Mouse (Mus musculus): ENCODE results near the gene Flrt2. TPM values are rescaled to one million over a fixed set of nuclear protein-coding genes. Genes with fewer than 3 reads are reported as not detected.
"Not testable (repeated sequence)": the region's sequence is repeated elsewhere in the genome, so short reads cannot be mapped to it uniquely, and the experiment has no call there.

Gene Flrt2
- polyA plus RNA-seq (2015; fragmentation: Nextera tagmentation; extraction: Ambion mirVana): 28.5 and 32.5 TPM in 2 replicates

DNA sequence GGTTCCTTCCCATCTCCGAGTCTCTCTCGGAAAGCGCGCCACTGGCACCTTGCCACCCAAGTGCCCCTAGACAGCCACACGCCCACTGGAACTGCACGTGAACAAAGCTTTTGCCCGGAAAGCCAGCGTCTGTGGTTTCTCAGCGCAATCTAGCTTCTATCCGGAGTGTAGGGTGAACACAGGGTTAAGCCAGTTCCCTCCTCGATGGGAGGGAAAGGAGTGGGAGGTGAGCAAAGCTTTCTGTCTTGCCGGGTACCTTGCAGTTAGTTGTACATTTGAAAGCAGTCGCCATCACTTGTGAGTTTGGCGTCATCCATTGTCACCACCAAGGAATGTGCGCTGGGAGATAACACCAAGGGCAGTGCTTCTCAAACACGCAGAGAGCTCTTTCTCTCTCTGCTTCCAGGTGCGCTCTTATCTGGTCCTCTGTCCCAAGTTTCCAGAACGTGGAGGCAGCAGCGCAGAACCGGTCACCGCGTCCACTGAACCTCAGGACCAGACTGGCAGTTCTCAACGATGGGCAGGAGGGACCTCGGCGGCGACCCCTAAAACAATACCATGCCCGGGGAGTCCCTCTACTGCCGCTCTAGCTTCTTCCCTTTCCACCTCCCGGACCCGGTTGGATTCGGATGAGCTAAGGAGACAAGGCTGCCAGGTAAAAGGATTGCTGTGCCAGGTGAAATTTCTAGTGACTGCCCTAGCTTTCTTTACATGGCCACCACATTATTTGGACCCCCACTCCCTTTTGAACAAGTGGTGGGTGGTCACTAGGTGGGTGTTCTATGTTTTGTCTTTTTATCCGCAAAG is at the start of gene Flrt2:
Flrt2 (plus strand) TSS at position 266 of the 807 bp plus-strand sequence.
- peak within 1 kb of the TSS; percentile 63 for H3K9ac ChIP-seq (replicated peaks; ENCODE audit: low read length)
- H3K4me2 ChIP-seq (replicated peaks; ENCODE audit: low read depth, low read length): peak within 1 kb of the TSS; percentile 93
- H3K36me3 ChIP-seq (ENCODE audit: insufficient read depth, low read length): no peaks in the 10 kb centered on the region
- H3K9me3 ChIP-seq (ENCODE audit: low read length): no peaks in the 10 kb centered on the region
- H3K27ac ChIP-seq (ENCODE audit: low read length): no peak within 1 kb of the TSS
- 0% methylated on average over 32 of the region's 32 CpGs for WGBS
- no peak for ATAC-seq (ENCODE audit: low FRiP score, low TSS enrichment)
- H3K4me3 ChIP-seq (ENCODE audit: low read length): peak within 1 kb of the TSS; percentile 74
- H3K27me3 ChIP-seq (ENCODE audit: insufficient read depth, low read length): 0 out of 2 replicates have a peak, but pooled peaks cover 3% of the 10 kb centered on the region
- H3K4me1 ChIP-seq (ENCODE audit: insufficient read depth, low read length): peaks cover 42% of the 10 kb centered on the region

DNA sequence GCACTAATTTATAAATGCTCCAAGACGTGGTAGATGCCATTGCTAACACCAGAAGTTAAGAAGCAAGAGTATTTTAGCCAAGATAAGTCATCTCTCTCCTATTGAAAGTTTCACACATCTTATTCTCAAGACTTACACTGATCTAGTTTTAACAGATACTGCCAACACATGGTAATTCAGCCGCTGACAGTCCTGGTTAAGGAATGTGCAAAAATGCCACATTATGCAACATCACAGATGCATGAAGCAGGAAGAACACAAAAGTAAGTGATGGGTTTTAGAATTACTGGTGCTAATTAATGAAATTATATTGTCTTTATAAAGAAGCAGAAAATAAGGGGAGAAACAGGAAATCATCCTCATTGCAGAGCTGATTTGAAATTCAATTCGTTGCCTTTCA is 49.8 kb upstream of the Flrt2 start:
- Histone ChIP-seq H3K4me2 (replicated peaks; ENCODE audit: low read depth, low read length) (no peak overlapping the region), H3K4me1 (ENCODE audit: insufficient read depth, low read length) (no peaks in the 10 kb centered on the region), H3K9ac (replicated peaks; ENCODE audit: low read length) (no peak overlapping the region), H3K9me3 (ENCODE audit: low read length) (no peaks in the 10 kb centered on the region), H3K27ac (ENCODE audit: low read length) (no peak overlapping the region), H3K4me3 (ENCODE audit: low read length) (no peak overlapping the region), H3K27me3 (ENCODE audit: insufficient read depth, low read length) (no peaks in the 10 kb centered on the region), H3K36me3 (ENCODE audit: insufficient read depth, low read length) (no peaks in the 10 kb centered on the region)
- 65% methylated on average over 3 of the region's 3 CpGs for WGBS
- ATAC-seq (ENCODE audit: low FRiP score, low TSS enrichment): no peak

DNA sequence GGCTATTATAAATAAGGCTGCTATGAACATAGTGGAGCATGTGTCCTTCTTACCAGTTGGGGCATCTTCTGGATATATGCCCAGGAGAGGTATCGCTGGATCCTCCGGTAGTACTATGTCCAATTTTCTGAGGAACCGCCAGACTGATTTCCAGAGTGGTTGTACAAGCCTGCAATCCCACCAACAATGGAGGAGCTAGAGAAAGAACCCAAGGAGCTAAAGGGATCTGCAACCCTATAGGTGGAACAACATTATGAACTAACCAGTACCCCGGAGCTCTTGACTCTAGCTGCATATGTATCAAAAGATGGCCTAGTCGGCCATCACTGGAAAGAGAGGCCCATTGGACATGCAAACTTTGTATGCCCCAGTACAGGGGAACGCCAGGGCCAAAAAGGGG is 44.8 kb upstream of the Flrt2 start:
- H3K36me3 ChIP-seq (ENCODE audit: insufficient read depth, low read length); H3K27ac ChIP-seq (ENCODE audit: low read length); H3K4me2 ChIP-seq (replicated peaks; ENCODE audit: low read depth, low read length); H3K9me3 ChIP-seq (ENCODE audit: low read length); H3K9ac ChIP-seq (replicated peaks; ENCODE audit: low read length); H3K4me1 ChIP-seq (ENCODE audit: insufficient read depth, low read length); H3K27me3 ChIP-seq (ENCODE audit: insufficient read depth, low read length); H3K4me3 ChIP-seq (ENCODE audit: low read length); ATAC-seq (ENCODE audit: low FRiP score, low TSS enrichment): not testable (repeated sequence)
- 88% methylated on average over 1 of the region's 6 CpGs for WGBS

DNA sequence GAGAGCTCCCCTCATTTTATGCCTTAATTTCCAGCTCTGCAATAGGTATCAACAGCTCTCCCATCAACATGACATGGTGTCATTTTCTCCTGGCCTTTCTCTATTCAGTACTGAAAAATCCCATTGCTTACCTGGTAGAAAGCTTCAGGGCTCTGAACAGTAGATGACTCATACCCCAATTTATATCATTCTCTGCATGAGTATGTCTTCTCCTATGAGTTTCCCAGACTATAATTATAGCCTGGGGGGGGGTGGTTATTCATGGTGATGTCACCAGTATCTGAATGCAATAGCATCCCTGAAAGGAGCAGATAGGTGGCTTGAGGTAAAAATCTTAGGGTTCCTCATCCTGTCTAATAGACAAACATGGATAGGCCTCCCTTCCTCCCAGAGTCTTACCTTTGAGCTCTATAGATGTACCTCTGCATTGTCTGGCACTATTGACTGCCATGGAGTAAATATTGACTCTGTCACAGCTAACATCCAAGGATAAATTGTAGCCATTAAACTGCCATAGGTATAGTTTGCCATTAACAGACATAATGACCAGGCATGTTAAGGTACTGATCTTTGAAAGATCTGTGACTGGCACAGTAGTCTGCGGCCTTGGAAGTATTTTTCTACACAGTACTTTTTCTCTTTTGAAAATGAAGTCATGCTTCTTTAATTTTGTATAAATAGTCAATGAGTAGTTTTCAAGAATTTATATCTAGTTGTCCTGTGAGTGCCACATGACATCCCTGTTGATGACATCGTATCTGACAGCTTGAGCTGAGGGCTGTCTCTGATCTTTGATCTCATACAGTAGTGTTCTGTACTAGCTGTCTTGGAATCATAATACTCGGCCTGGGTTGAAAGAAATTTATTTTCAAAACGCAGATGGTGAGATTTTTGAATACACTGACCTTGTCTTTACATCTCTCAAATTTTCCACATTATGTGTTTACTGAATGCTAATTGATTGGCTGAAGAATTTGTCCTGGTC is 39.6 kb upstream of the Flrt2 start:
- Histone ChIP-seq H3K4me1 (ENCODE audit: insufficient read depth, low read length) (no peaks in the 10 kb centered on the region), H3K27me3 (ENCODE audit: insufficient read depth, low read length) (no peaks in the 10 kb centered on the region), H3K9ac (replicated peaks; ENCODE audit: low read length) (no peak overlapping the region), H3K36me3 (ENCODE audit: insufficient read depth, low read length) (no peaks in the 10 kb centered on the region), H3K9me3 (ENCODE audit: low read length) (no peaks in the 10 kb centered on the region), H3K27ac (ENCODE audit: low read length) (no peak overlapping the region), H3K4me3 (ENCODE audit: low read length) (no peak overlapping the region), H3K4me2 (replicated peaks; ENCODE audit: low read depth, low read length) (no peak overlapping the region)
- WGBS: 73% methylated on average over 4 of the region's 4 CpGs
- ATAC-seq (ENCODE audit: low FRiP score, low TSS enrichment): no peak

DNA sequence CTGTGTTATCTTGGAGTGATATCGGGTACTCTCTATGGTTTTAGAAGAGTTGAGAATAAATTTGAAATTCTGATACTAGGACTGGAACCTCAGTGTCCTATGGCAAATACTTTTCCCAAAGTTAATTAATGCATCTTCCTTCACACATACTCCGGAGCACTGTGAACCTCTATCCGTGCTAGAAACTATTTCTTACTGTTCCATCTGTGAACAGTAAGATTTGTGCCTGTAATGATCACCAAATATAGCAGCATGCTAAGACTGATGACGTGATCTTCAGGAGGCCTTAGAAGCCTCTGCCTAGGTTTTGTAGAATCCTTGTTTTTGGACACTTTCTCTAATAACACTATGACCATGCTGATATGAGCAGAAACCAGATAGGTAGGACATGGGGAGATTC is 35.4 kb upstream of the Flrt2 start:
- Histone ChIP-seq H3K27ac (ENCODE audit: low read length) (no peak overlapping the region), H3K4me1 (ENCODE audit: insufficient read depth, low read length) (no peaks in the 10 kb centered on the region), H3K9me3 (ENCODE audit: low read length) (no peaks in the 10 kb centered on the region), H3K27me3 (ENCODE audit: insufficient read depth, low read length) (no peaks in the 10 kb centered on the region), H3K9ac (replicated peaks; ENCODE audit: low read length) (no peak overlapping the region), H3K4me2 (replicated peaks; ENCODE audit: low read depth, low read length) (no peak overlapping the region), H3K36me3 (ENCODE audit: insufficient read depth, low read length) (no peaks in the 10 kb centered on the region), H3K4me3 (ENCODE audit: low read length) (no peak overlapping the region)
- WGBS: 92% methylated on average over 4 of the region's 4 CpGs
- no peak for ATAC-seq (ENCODE audit: low FRiP score, low TSS enrichment)

DNA sequence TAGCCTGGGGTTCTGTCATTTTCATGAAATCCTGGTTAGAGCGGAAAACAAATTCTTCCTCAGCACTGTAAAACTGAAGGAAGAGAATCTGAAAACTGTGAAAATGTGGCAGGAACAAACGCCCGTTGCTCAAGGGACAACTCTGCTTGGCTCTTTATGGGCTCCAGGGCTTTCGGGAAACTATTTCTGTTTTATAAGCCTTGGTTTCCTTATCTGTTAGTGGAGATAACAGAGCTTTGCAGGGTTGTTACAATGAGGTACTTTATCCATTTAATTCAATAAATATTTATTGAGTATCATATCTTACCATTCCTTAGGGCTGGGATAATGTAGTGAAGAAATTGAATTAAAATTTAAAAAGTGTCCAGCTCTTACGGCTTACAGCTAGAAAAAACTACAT is 24.7 kb upstream of the Flrt2 start:
- Histone ChIP-seq H3K4me2 (replicated peaks; ENCODE audit: low read depth, low read length) (no peak overlapping the region), H3K27ac (ENCODE audit: low read length) (no peak overlapping the region), H3K4me1 (ENCODE audit: insufficient read depth, low read length) (no peaks in the 10 kb centered on the region), H3K27me3 (ENCODE audit: insufficient read depth, low read length) (no peaks in the 10 kb centered on the region), H3K4me3 (ENCODE audit: low read length) (no peak overlapping the region), H3K36me3 (ENCODE audit: insufficient read depth, low read length) (no peaks in the 10 kb centered on the region), H3K9ac (replicated peaks; ENCODE audit: low read length) (no peak overlapping the region), H3K9me3 (ENCODE audit: low read length) (no peaks in the 10 kb centered on the region)
- no peak for ATAC-seq (ENCODE audit: low FRiP score, low TSS enrichment)
- 86% methylated on average over 5 of the region's 5 CpGs for WGBS

DNA sequence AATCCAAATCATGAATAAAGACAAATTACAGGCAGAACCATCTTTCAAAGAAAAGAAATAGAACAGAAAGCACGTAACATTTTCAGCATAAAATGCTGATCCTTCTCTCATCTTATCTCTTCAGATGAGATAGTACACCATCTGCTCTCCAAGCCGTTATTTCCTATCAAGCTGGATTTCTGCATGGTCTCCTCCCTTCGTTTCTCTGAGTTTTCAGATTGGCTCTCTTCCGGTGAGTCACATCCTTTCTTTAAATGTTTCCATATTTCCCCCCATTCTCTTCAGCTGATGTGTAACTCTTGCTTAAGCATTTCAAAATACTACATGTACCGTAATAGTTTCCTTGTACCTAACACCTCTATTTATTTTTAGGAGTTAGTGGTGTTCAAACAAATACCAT is 16.3 kb upstream of the Flrt2 start:
- Histone ChIP-seq H3K4me1 (ENCODE audit: insufficient read depth, low read length) (no peaks in the 10 kb centered on the region), H3K36me3 (ENCODE audit: insufficient read depth, low read length) (no peaks in the 10 kb centered on the region), H3K9ac (replicated peaks; ENCODE audit: low read length) (no peak overlapping the region), H3K9me3 (ENCODE audit: low read length) (no peaks in the 10 kb centered on the region), H3K4me3 (ENCODE audit: low read length) (no peak overlapping the region), H3K27ac (ENCODE audit: low read length) (no peak overlapping the region), H3K27me3 (ENCODE audit: insufficient read depth, low read length) (no peaks in the 10 kb centered on the region), H3K4me2 (replicated peaks; ENCODE audit: low read depth, low read length) (no peak overlapping the region)
- ATAC-seq (ENCODE audit: low FRiP score, low TSS enrichment): no peak
- WGBS: 79% methylated on average over 5 of the region's 5 CpGs

DNA sequence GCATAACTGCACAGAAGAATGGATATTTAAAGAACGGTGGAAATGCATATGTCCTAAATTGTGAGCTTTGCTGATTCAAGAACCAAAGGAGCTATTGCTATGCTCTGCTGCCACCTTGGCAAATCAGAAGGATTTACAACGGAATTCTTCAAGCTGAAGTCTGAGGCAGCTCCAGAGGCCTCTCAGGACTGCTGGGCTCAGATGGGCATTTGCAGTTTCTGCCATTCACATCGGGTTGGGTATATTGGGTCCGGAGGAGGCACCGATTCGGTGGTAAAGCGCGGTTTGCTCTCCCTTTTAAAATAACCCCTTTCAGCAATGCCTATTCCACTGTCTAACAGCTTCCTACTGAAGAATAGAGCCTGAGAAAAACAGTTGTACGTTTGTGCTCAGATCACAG is 1.2 kb upstream of the Flrt2 start:
- no peak overlapping the region for H3K27ac ChIP-seq (ENCODE audit: low read length)
- no peak overlapping the region for H3K4me2 ChIP-seq (replicated peaks; ENCODE audit: low read depth, low read length)
- WGBS: 6% methylated on average over 9 of the region's 9 CpGs
- no peaks in the 10 kb centered on the region for H3K36me3 ChIP-seq (ENCODE audit: insufficient read depth, low read length)
- H3K4me1 ChIP-seq (ENCODE audit: insufficient read depth, low read length): peaks cover 34% of the 10 kb centered on the region
- no peaks in the 10 kb centered on the region for H3K9me3 ChIP-seq (ENCODE audit: low read length)
- no peak for ATAC-seq (ENCODE audit: low FRiP score, low TSS enrichment)
- 0 out of 2 replicates have a peak, but pooled peaks cover 3% of the 10 kb centered on the region for H3K27me3 ChIP-seq (ENCODE audit: insufficient read depth, low read length)
- H3K9ac ChIP-seq (replicated peaks; ENCODE audit: low read length): no peak overlapping the region
- no peak overlapping the region for H3K4me3 ChIP-seq (ENCODE audit: low read length)

DNA sequence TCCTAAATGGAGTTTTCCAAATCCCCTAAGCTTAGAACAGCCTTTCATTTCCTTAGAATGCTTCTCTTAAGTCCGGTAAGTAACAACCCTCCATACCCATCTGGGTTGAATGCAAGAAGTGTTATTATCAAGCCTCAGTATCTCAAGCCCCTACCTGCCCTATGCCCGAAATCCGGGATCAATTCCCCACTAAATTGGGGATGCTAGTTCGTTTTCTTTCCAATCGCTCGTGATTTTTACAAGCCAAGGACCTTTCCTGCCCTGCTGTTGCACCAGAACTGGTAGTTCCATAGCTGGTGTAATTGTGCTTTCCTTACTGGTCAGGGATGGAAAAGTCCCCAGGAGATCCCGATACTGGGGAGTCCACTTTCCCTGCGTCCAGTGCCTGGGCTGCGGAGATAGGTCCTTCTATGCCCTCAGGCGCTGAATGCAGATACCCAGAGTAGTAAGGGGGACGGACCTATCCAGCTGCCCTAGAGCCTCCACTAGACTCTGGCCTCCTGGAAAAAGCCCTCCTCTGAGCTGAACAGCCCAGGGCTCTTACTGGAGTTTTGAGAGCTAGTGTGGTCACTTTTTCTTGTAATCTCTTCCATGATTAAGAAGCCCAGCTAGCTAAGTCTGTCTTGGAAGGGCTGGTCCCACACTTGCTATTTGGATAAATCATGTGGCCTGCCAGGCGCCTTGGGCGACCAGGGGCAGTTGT is 1.1 kb downstream of the Flrt2 start:
- 3% methylated on average over 13 of the region's 13 CpGs for WGBS
- peak overlapping the region; percentile 63 for H3K9ac ChIP-seq (replicated peaks; ENCODE audit: low read length)
- 0 out of 2 replicates have a peak, but pooled peaks cover 3% of the 10 kb centered on the region for H3K27me3 ChIP-seq (ENCODE audit: insufficient read depth, low read length)
- no peak for ATAC-seq (ENCODE audit: low FRiP score, low TSS enrichment)
- H3K36me3 ChIP-seq (ENCODE audit: insufficient read depth, low read length): no peaks in the 10 kb centered on the region
- peak overlapping the region; percentile 73 for H3K27ac ChIP-seq (ENCODE audit: low read length)
- H3K4me1 ChIP-seq (ENCODE audit: insufficient read depth, low read length): peaks cover 48% of the 10 kb centered on the region
- peak overlapping the region; percentile 74 for H3K4me3 ChIP-seq (ENCODE audit: low read length)
- H3K9me3 ChIP-seq (ENCODE audit: low read length): no peaks in the 10 kb centered on the region
- H3K4me2 ChIP-seq (replicated peaks; ENCODE audit: low read depth, low read length): peak overlapping the region; percentile 93

All from kidney, embryonic 16.5 days (tissue).